Mouse (Mus musculus) kidney, embryonic 14.5 days (tissue): ENCODE data around the gene AI467606. TPM values are rescaled to one million over a fixed set of nuclear protein-coding genes. Genes with fewer than 3 reads are reported as not detected.

Experiments used
- ATAC-seq: fragments of 200-750 bp; cut with Nextera tagmentation; 2 replicates; pipeline ENCODE4 v1.8.0; 2017; ENCODE audit warnings: moderate number of reproducible peaks, mild to moderate bottlenecking, moderate TSS enrichment, moderate library complexity; ENCODE audit not compliant: low FRiP score, low TSS enrichment
- H3K27ac ChIP-seq: fragments of 300-500 bp; sonication (generic); 2 replicates; pipeline ENCODE4 v1.5.1; 2014; ENCODE audit warnings: low read depth, mild to moderate bottlenecking, low read length, moderate library complexity, mixed read lengths
- H3K27me3 ChIP-seq: fragments of 300-500 bp; sonication (generic); 2 replicates; pipeline ENCODE4 v1.6.1; 2014; ENCODE audit warnings: mild to moderate bottlenecking, low read length; ENCODE audit not compliant: control insufficient read depth, insufficient read depth
- H3K36me3 ChIP-seq: fragments of 300-500 bp; sonication (generic); 2 replicates; pipeline ENCODE4 v1.6.1; 2014; ENCODE audit warnings: low read length, mixed read lengths; ENCODE audit not compliant: control insufficient read depth, insufficient read depth
- H3K4me1 ChIP-seq: fragments of 300-500 bp; sonication (generic); 2 replicates; pipeline ENCODE4 v1.6.1; 2014; ENCODE audit warnings: low read length, mixed read lengths; ENCODE audit not compliant: control insufficient read depth, insufficient read depth
- H3K4me2 ChIP-seq: fragments of 300-500 bp; sonication (generic); replicated peaks from 2 replicates; pipeline ENCODE4 v1.6.1; 2014; ENCODE audit warnings: low read depth, mild to moderate bottlenecking, low read length
- H3K4me3 ChIP-seq: fragments of 300-500 bp; sonication (generic); 2 replicates; pipeline ENCODE4 v1.5.1; 2014; ENCODE audit warnings: mild to moderate bottlenecking, low read length
- H3K9ac ChIP-seq: fragments of 300-500 bp; sonication (generic); 2 replicates; pipeline ENCODE4 v1.6.1; 2014; ENCODE audit warnings: low read depth, mild to moderate bottlenecking, low read length, moderate library complexity
- H3K9me3 ChIP-seq: fragments of 300-500 bp; sonication (generic); 2 replicates; pipeline ENCODE4 v1.6.1; 2016; ENCODE audit warnings: low read length; ENCODE audit not compliant: control insufficient read depth
- WGBS: fragments of 180-500 bp; shearing (Covaris S2); extraction: QIAGEN DNeasy Blood & Tissue Kit; methylation state at CpG from one replicate; pipeline ENCODE4 v1.1.7; 2014; 5-methylcytosine and 5-hydroxymethylcytosine counted together
- polyA plus RNA-seq: library from polyadenylated mRNA; unstranded; fragments of >200 nt; fragmentation: Nextera tagmentation; extraction: Ambion mirVana; gene quantifications from 2 replicates; pipeline ENCODE4 v1.2.1, GENCODE M21; 2014

AI467606 gene
- polyA plus RNA-seq, 1 experiment from 2014 or later: 3.5 TPM

- H3K27ac ChIP-seq: peak overlapping the region; percentile 11; the same call in 1 of the 2 replicates
- no peak for ATAC-seq
- 48% methylated on average over 12 of the region's 12 CpGs for WGBS
- H3K4me1 ChIP-seq: peaks cover 12% of the 10 kb centered on the region; the same call in 1 of the 2 replicates
- H3K36me3 ChIP-seq: no peaks in the 10 kb centered on the region
- no peak overlapping the region for H3K4me3 ChIP-seq
- no peak overlapping the region for H3K4me2 ChIP-seq
- 0 out of 2 replicates have a peak overlapping the region, but pooled peaks have one; percentile 4 for H3K9ac ChIP-seq
- H3K9me3 ChIP-seq: no peaks in the 10 kb centered on the region
- H3K27me3 ChIP-seq: no peaks in the 10 kb centered on the region
Observed at GRCm38 (mm10) chr7:127113614-127114259, 22.6 kb downstream of the AI467606 start.

DNA sequence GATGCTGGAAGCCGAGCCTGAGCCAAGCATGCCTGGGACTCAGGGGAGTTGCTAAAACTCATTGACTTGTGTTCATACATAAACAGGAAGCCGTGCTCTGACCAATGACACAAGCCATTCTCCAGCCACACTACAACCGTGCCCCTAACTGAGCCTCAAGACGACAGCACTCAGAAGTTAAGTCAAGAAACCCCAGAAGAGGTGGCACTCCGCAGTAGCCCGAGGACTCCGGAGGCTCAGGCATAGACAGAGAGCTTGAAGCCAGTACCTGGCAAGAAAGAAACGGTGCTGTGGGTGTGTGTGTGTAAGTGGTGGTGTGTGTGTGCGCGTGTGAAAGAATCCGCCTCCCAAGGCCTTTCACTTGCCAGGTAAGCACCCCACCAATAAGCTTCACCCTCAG lies 23.8 kb downstream of the AI467606 start:
- Histone ChIP-seq H3K9me3 (no peaks in the 10 kb centered on the region), H3K4me2 (no peak overlapping the region), H3K4me1 (peaks cover 12% of the 10 kb centered on the region; the same call in 1 of the 2 replicates), H3K4me3 (no peak overlapping the region), H3K27me3 (no peaks in the 10 kb centered on the region), H3K36me3 (no peaks in the 10 kb centered on the region), H3K9ac (no peak overlapping the region), H3K27ac (no peak overlapping the region)
- no peak for ATAC-seq
- whole genome bisulfite sequencing: 81% methylated on average over 11 of the region's 11 CpGs

GRCm38 (mm10) chr7:127116331-127116935 lies 25.3 kb downstream of the AI467606 start:
- ATAC-seq: no peak
- Histone ChIP-seq H3K27ac (no peak overlapping the region), H3K4me3 (no peak overlapping the region), H3K9ac (no peak overlapping the region), H3K4me1 (peaks cover 15% of the 10 kb centered on the region; the same call in 1 of the 2 replicates), H3K36me3 (no peaks in the 10 kb centered on the region), H3K27me3 (peaks cover 2% of the 10 kb centered on the region; the same call in 1 of the 2 replicates), H3K4me2 (no peak overlapping the region), H3K9me3 (no peaks in the 10 kb centered on the region)
- WGBS: 40% methylated on average over 11 of the region's 11 CpGs

- Histone ChIP-seq H3K27me3 (peaks cover 9% of the 10 kb centered on the region), H3K4me3 (no peak overlapping the region), H3K27ac (no peak overlapping the region), H3K4me2 (no peak overlapping the region), H3K36me3 (no peaks in the 10 kb centered on the region), H3K9ac (no peak overlapping the region), H3K9me3 (no peaks in the 10 kb centered on the region), H3K4me1 (peaks cover 17% of the 10 kb centered on the region; the same call in 1 of the 2 replicates)
- ATAC-seq: no peak
- 33% methylated on average over 5 of the region's 5 CpGs for WGBS
Observed at GRCm38 (mm10) chr7:127117948-127118347, 26.8 kb downstream of the AI467606 start.

DNA sequence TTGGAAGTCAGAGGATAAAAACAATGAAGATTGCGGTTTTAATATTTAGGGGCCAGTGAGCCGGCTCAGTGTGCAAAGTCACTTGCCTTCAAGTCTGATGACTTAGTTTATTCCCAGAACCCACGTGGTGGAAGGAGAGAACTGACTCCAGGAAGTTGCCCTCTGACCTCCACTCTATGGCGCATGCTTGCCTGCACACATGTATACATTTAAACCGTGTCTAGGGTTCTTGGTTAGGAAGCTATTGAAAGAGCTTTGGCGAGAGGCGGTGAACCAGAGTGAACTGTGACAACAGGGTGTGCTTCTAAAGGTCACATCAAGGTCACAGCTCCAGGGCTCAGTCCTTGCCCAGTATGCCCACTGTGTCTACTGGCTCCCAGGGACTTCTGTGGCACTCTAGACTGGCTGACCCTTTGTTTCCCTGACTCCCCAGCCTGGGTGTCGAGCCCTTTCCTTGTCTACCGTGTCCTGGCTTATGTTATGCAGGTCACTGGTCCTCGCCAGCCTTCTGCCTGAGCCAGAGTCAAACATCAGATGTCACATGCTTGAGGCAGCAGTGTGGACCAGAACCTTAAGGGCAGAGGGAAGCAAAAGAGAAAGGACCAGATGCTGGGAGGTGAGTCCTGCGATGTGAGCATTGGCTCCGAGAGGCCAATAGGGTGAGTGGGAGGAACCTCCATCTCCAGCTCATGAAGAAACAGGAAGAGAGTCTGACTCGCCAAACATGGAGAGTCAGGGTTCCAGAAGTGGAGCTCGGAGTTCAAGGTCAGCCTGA lies 27.7 kb downstream of the AI467606 start:
- H3K9me3 ChIP-seq: no peaks in the 10 kb centered on the region
- H3K9ac ChIP-seq: no peak overlapping the region
- no peak for ATAC-seq
- H3K4me2 ChIP-seq: no peak overlapping the region
- no peak overlapping the region for H3K27ac ChIP-seq
- no peak overlapping the region for H3K4me3 ChIP-seq
- peaks cover 9% of the 10 kb centered on the region for H3K27me3 ChIP-seq
- WGBS: 57% methylated on average over 14 of the region's 14 CpGs
- H3K4me1 ChIP-seq: peaks cover 13% of the 10 kb centered on the region; the same call in 1 of the 2 replicates
- no peaks in the 10 kb centered on the region for H3K36me3 ChIP-seq

GRCm38 (mm10) chr7:127121061-127121910 lies 30.1 kb downstream of the AI467606 start:
- Histone ChIP-seq H3K9ac (peak overlapping the region; percentile 5; the same call in 1 of the 2 replicates), H3K36me3 (no peaks in the 10 kb centered on the region), H3K4me3 (peak overlapping the region; percentile 15), H3K4me2 (peak overlapping the region; percentile 29), H3K9me3 (peaks cover 7% of the 10 kb centered on the region; the same call in 1 of the 2 replicates), H3K27ac (peak overlapping the region; percentile 25; the same call in 1 of the 2 replicates), H3K27me3 (peaks cover 9% of the 10 kb centered on the region), H3K4me1 (peaks cover 12% of the 10 kb centered on the region; the same call in 1 of the 2 replicates)
- WGBS: 17% methylated on average over 21 of the region's 21 CpGs
- ATAC-seq: peak; percentile 53; the same call in 1 of the 2 replicates

- peak; percentile 29; the same call in 1 of the 2 replicates for ATAC-seq
- Histone ChIP-seq H3K4me1 (peaks cover 8% of the 10 kb centered on the region; the same call in 1 of the 2 replicates), H3K9me3 (peaks cover 7% of the 10 kb centered on the region; the same call in 1 of the 2 replicates), H3K4me2 (peak within 1 kb of the TSS; percentile 29), H3K27ac (peak within 1 kb of the TSS; percentile 25; the same call in 1 of the 2 replicates), H3K36me3 (no peaks in the 10 kb centered on the region), H3K4me3 (peak within 1 kb of the TSS; percentile 15), H3K27me3 (peaks cover 9% of the 10 kb centered on the region), H3K9ac (peak within 1 kb of the TSS; percentile 5; the same call in 1 of the 2 replicates)
- WGBS: 13% methylated on average over 7 of the region's 7 CpGs
Observed at GRCm38 (mm10) chr7:127121911-127122270, 30.7 kb downstream of the AI467606 start, which contains the start of gene Qprt. Qprt (minus strand) TSS chr7:127122226.

DNA sequence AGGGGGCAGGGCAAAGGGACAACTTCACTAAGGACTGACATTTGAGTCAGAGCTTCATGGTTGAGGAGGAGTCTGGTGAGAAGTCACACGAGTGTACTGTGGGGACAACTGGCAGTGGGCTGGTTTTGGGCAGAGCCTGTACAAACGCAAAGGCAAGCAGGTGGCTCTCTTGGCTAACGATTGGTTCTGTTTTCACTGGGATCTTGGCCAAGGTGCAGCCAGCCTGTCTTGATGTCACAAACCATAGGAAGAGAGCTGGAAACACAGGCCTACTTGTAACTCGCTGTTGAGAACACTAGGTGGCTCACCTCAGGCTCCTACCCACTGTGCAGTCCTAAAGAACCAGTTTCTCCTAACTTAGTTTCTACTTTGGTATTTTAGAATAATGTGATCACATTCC lies 38.5 kb downstream of the AI467606 start:
- no peaks in the 10 kb centered on the region for H3K27me3 ChIP-seq
- H3K27ac ChIP-seq: no peak overlapping the region
- H3K4me2 ChIP-seq: no peak overlapping the region
- H3K36me3 ChIP-seq: no peaks in the 10 kb centered on the region
- H3K9me3 ChIP-seq: 0 out of 2 replicates have a peak, but pooled peaks cover 1% of the 10 kb centered on the region
- no peaks in the 10 kb centered on the region for H3K4me1 ChIP-seq
- 26% methylated on average over 4 of the region's 4 CpGs for WGBS
- no peak overlapping the region for H3K4me3 ChIP-seq
- no peak for ATAC-seq
- no peak overlapping the region for H3K9ac ChIP-seq
